Mouse (Mus musculus): ENCODE measurements around the gene Fam24a. TPM values are rescaled to one million over a fixed set of nuclear protein-coding genes. Genes with fewer than 3 reads are reported as not detected.

Fam24a gene
- not detected for polyA plus RNA-seq (2015; fragmentation: Illumina TruSeq; extraction: RNeasy Lipid Tissue Mini Kit (QIAGEN cat#74804); ENCODE audit: low read depth, low replicate concordance)

DNA sequence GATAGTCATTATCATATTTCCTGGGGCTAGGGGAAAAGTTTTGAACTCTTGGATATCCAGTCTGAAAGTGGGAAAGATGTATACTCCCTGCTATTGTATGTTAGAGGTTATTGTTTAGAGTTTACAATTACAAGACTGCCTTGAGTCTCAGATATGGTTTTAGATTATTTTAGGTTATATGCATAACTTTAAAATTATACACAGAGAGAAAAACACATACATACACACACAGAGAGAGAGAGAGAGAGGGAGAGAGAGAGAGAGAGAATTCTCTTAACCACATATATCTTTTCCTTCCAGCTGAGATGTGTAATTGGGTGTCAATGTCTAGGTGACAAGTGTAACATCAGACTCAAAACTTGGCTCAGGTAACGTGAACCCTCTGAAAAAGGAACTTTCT, at the start of gene Fam24a:
Gene Fam24a (plus strand): TSS at position 301 of the 400 bp plus-strand sequence.

DNA sequence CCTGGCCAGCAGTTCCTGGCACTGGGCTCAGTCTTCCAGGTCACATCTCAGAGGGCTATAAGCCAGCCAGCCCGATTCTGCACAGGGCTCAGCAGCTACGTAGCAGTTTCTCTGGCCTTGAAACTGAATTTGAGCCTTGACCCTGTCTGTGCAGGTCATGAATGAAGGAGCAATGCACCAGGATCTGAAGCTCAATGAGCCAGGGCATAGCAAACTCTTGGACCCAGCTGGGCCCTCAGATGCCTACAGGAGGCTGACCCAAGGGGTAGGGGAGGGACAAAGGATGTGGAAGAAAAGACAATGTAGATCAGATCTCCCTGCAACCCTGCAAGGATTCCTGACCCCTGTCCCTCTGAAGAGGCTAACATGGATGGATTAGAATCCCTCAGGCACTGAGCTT, 11.5 kb upstream of the Fam24a start, which contains the start of gene Cuzd1:
Gene Cuzd1 (minus strand): TSS at position 101 of the 400 bp plus-strand sequence.

DNA sequence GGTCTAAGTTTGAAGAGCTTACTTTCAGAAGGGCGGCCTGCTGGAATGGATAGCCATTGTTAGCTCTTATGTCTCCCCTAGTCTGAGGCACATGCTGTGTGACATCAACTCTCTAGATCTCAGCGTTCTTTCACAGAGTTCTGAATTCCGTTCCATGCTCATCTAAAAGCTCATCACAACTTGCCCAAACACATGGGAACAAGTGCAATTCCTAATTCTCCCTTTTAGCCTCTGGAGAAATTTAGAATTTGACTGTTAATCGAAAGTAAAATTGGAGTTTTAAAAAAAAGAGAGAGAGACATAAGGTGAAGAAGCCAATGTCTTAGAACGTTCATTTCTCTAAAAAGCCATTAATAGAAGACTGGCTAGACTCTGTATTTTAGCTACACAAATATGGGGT, 4.2 kb upstream of the Fam24a start, which contains the start of gene Fam24b:
Gene Fam24b (minus strand): TSS at position 101 of the 400 bp plus-strand sequence.

DNA sequence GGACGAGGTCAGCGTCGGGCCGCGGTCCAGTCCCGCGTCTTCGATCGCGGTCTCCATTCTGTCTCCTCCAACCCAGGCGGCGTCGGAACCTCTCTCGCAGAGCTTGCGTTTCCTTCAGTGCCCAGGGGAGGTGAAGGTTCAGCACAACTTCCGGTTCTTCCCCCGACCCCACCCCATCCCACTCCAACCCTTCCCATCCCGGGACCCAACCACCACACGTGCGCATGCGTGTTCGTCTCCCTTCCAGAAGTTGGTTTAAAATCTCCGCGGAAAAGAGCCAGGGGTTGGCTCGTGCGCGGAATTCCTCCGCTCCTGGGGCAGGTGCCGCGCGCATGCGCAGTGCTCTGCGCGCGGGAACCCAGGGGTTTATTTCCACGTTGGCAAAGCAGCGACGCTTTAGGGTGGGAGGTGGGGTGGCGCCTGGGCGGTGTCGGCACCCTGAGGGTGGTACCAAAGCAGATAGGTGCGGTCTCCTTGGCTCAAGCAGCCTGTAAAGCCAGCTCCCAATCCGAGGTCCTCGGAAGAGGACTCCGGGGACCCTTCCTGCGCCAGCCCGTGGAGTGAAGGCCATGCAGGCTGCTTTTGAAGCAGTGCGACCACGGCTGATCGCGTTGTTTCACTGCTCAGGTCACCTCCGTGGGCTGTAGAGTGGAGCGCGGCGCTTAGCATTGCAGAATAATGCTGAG, 29.1 kb downstream of the Fam24a start, which contains the start of gene 2310057M21Rik:
Gene 2310057M21Rik (minus strand): TSS at position 145 of the 686 bp plus-strand sequence.

DNA sequence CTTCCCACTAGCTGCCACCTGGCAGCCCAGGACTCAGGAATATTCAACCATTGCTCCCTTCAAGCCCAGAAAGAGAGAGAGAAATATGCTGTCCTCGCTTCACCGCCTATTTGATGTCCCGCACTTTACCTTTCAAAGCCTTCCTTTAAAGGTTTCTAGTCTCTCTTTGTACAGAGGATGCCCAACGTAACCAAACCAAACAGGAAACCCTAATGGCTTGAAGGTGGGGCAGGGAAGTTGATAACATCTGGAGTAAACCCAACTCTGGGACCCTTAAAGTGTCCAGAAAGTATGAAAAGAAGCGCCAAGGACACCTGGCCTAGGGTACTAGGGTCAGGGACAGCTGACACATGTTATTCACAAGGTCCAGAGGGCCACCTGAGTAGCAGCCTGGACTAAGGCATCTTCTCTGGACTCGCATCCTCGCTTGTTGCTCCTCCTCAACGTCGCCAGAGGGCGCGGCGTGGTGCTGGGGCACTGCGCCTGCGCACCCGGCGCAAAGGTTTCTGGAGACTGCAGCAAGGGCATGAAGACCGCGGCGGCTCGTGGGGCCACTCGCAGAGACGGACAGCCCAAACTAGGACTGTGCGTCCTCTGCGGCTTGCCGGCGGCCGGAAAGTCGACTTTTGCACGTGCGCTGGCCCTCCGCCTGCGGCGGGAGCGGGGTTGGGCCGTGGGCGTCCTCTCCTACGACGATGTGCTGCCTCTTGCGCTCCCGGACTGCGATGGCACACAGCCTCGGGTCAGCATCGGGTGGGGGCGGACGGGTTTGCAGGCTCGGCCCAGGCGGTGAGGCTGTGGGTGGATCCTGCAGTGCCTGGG, 37.2 kb downstream of the Fam24a start, which contains the start of gene Pstk:
Gene Pstk (plus strand): TSS at position 494 of the 822 bp plus-strand sequence.

Other genes with a start within 250 kb of the Fam24a start
- gene 4933402N03Rik, start 187.6 kb upstream of the Fam24a start, polyA plus RNA-seq (2015; fragmentation: Illumina TruSeq; extraction: RNeasy Lipid Tissue Mini Kit (QIAGEN cat#74804); ENCODE audit: low read depth, low replicate concordance): not detected
- not detected for gene 5430419D17Rik, start 159.5 kb upstream of the Fam24a start, polyA plus RNA-seq (2015; fragmentation: Illumina TruSeq; extraction: RNeasy Lipid Tissue Mini Kit (QIAGEN cat#74804); ENCODE audit: low read depth, low replicate concordance)
- 0.71 TPM for gene Cuzd1, start 11.6 kb upstream of the Fam24a start, polyA plus RNA-seq (2015; fragmentation: Illumina TruSeq; extraction: RNeasy Lipid Tissue Mini Kit (QIAGEN cat#74804); ENCODE audit: low read depth, low replicate concordance)
- not detected for gene Fam24b, start 4.3 kb upstream of the Fam24a start, polyA plus RNA-seq (2015; fragmentation: Illumina TruSeq; extraction: RNeasy Lipid Tissue Mini Kit (QIAGEN cat#74804); ENCODE audit: low read depth, low replicate concordance)
- 20.4 TPM for gene 2310057M21Rik, start 28.9 kb downstream of the Fam24a start, polyA plus RNA-seq (2015; fragmentation: Illumina TruSeq; extraction: RNeasy Lipid Tissue Mini Kit (QIAGEN cat#74804); ENCODE audit: low read depth, low replicate concordance)
- 72.4 TPM for gene Pstk, start 37.3 kb downstream of the Fam24a start, polyA plus RNA-seq (2015; fragmentation: Illumina TruSeq; extraction: RNeasy Lipid Tissue Mini Kit (QIAGEN cat#74804); ENCODE audit: low read depth, low replicate concordance)
- 19.6 TPM for gene Ikzf5, start 76.7 kb downstream of the Fam24a start, polyA plus RNA-seq (2015; fragmentation: Illumina TruSeq; extraction: RNeasy Lipid Tissue Mini Kit (QIAGEN cat#74804); ENCODE audit: low read depth, low replicate concordance)
- 89.5 TPM for gene Acadsb, start 76.7 kb downstream of the Fam24a start, polyA plus RNA-seq (2015; fragmentation: Illumina TruSeq; extraction: RNeasy Lipid Tissue Mini Kit (QIAGEN cat#74804); ENCODE audit: low read depth, low replicate concordance)
- gene Hmx3, start 209.0 kb downstream of the Fam24a start, polyA plus RNA-seq (2015; fragmentation: Illumina TruSeq; extraction: RNeasy Lipid Tissue Mini Kit (QIAGEN cat#74804); ENCODE audit: low read depth, low replicate concordance): not detected
- gene Hmx2, start 214.9 kb downstream of the Fam24a start, polyA plus RNA-seq (2015; fragmentation: Illumina TruSeq; extraction: RNeasy Lipid Tissue Mini Kit (QIAGEN cat#74804); ENCODE audit: low read depth, low replicate concordance): not detected
- gene Bub3, start 226.4 kb downstream of the Fam24a start, polyA plus RNA-seq (2015; fragmentation: Illumina TruSeq; extraction: RNeasy Lipid Tissue Mini Kit (QIAGEN cat#74804); ENCODE audit: low read depth, low replicate concordance): 76.4 TPM

All from brain, adult 10 weeks (tissue).